Comparison of ENCODE assay signal across 28 mouse cellular contexts in the genomic region with DNA sequence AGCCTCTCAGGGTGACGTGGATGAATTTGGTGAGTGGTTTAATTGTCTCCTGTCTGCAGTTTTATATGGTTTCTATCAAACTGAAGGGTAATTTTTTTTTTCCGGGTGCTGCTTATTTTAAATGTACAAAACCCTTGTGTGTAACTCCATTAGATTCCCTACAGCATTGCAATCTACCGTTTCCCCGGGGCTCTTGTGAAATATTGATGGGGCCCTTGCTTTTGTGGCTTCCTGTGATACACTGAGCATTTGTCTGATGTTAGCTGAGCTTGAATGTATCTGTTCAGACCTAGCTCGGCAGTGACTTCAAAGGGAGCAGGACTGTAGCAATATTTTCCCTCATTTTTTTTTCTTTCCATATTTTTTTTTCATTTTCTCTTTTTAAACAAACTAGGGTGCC.
A peak's percentile ranks its signal among the peaks of the same experiment; 100 is the strongest.
DNase-seq lines count a peak whose midpoint lies in the region; ATAC-seq and TF ChIP-seq lines count a peak whose summit lies in the region.
"Had no signal": no experiment of that assay in that cellular context is flagged by ENCODE, and none has a peak within 500 bp of the region (broad histone marks: within the 10 kb centered on the region; RNA-seq: fewer than 3 reads in every experiment).

No protein-coding gene starts in this region.

- no peak overlapping the region for H3K9ac ChIP-seq in midbrain, embryonic 14.5 days (replicated peaks; ENCODE audit: low read length)
- H3K9ac ChIP-seq in midbrain, embryonic 13.5 days (replicated peaks): no peak overlapping the region
- no peak overlapping the region for H3K9ac ChIP-seq in stomach, embryonic 14.5 days (replicated peaks; ENCODE audit: low read depth, low read length)
- no peak overlapping the region for H3K9ac ChIP-seq in stomach, postnatal 0 days (ENCODE audit: low read length)
- H3K9ac ChIP-seq: embryonic facial prominence, embryonic 13.5 days; forebrain, embryonic 12.5 days; forebrain, embryonic 15.5 days had no signal

- TF ChIP-seq EP300 in stomach, postnatal 0 days (optimal IDR thresholded peaks at IDR 0.05): no peak

- WGBS in midbrain, embryonic 14.5 days: 66% methylated on average over 5 of the region's 5 CpGs
- WGBS in midbrain, embryonic 13.5 days: 70% methylated on average over 5 of the region's 5 CpGs
- 32% methylated on average over 5 of the region's 5 CpGs for WGBS in stomach, embryonic 14.5 days
- 48% methylated on average over 5 of the region's 5 CpGs for WGBS in stomach, postnatal 0 days

- no peak for ATAC-seq in midbrain, embryonic 14.5 days (ENCODE audit: low FRiP score, low TSS enrichment)
- no peak for ATAC-seq in midbrain, embryonic 13.5 days
- no peak for ATAC-seq in stomach, embryonic 14.5 days (ENCODE audit: insufficient number of reproducible peaks, insufficient read depth, low FRiP score, low read depth)
- no peak for ATAC-seq in stomach, postnatal 0 days (ENCODE audit: low FRiP score, low TSS enrichment)
- ATAC-seq in megakaryocyte progenitor cell, adult 5-6 weeks (replicated peaks; ENCODE audit: poor library complexity): peak; percentile 71
- ATAC-seq: CD4-positive, CD25-positive, alpha-beta regulatory T cell, adult 4 months; forebrain, embryonic 15.5 days; hindbrain, embryonic 16.5 days; inflammation-experienced regulatory T-cells, adult 6 months had no signal

- H3K4me2 ChIP-seq in midbrain, embryonic 14.5 days (ENCODE audit: low read length): no peak overlapping the region
- no peak overlapping the region for H3K4me2 ChIP-seq in midbrain, embryonic 13.5 days (replicated peaks)
- no peak overlapping the region for H3K4me2 ChIP-seq in stomach, embryonic 14.5 days (replicated peaks; ENCODE audit: low read depth, low read length)
- H3K4me2 ChIP-seq in stomach, postnatal 0 days (replicated peaks; ENCODE audit: low read depth): no peak overlapping the region
- H3K4me2 ChIP-seq: embryonic facial prominence, embryonic 13.5 days; forebrain, embryonic 12.5 days; forebrain, embryonic 15.5 days; heart, embryonic 11.5 days had no signal

- no peak overlapping the region for H3K4me3 ChIP-seq in midbrain, embryonic 14.5 days (replicated peaks; ENCODE audit: low read depth, low read length)
- no peak overlapping the region for H3K4me3 ChIP-seq in midbrain, embryonic 13.5 days (replicated peaks)
- no peak overlapping the region for H3K4me3 ChIP-seq in stomach, embryonic 14.5 days (ENCODE audit: low read depth, low read length)
- no peak overlapping the region for H3K4me3 ChIP-seq in stomach, postnatal 0 days (ENCODE audit: low read depth, low read length)
- H3K4me3 ChIP-seq: embryonic facial prominence, embryonic 10.5 days; embryonic facial prominence, embryonic 13.5 days; erythroblast, embryonic 14.5 days; forebrain, embryonic 12.5 days; forebrain, embryonic 15.5 days; hindbrain, embryonic 10.5 days had no signal

- H3K36me3 ChIP-seq in midbrain, embryonic 14.5 days (ENCODE audit: control insufficient read depth, insufficient read depth, low read length): no peaks in the 10 kb centered on the region
- no peaks in the 10 kb centered on the region for H3K36me3 ChIP-seq in midbrain, embryonic 13.5 days
- no peaks in the 10 kb centered on the region for H3K36me3 ChIP-seq in stomach, embryonic 14.5 days (ENCODE audit: control insufficient read depth, insufficient read depth, low read length)
- H3K36me3 ChIP-seq in stomach, postnatal 0 days (ENCODE audit: control insufficient read depth, insufficient read depth, low read length): no peaks in the 10 kb centered on the region
- H3K36me3 ChIP-seq: embryonic facial prominence, embryonic 10.5 days; embryonic facial prominence, embryonic 13.5 days; forebrain, embryonic 12.5 days; forebrain, embryonic 15.5 days; hindbrain, embryonic 10.5 days had no signal

- H3K27me3 ChIP-seq in midbrain, embryonic 14.5 days (ENCODE audit: control insufficient read depth, insufficient read depth, low read length): no peaks in the 10 kb centered on the region
- H3K27me3 ChIP-seq in midbrain, embryonic 13.5 days: no peaks in the 10 kb centered on the region
- no peaks in the 10 kb centered on the region for H3K27me3 ChIP-seq in stomach, embryonic 14.5 days (ENCODE audit: control insufficient read depth, insufficient read depth, low read length)
- H3K27me3 ChIP-seq in stomach, postnatal 0 days (ENCODE audit: control insufficient read depth, insufficient read depth, low read length): no peaks in the 10 kb centered on the region
- H3K27me3 ChIP-seq: embryonic facial prominence, embryonic 13.5 days; forebrain, embryonic 15.5 days had no signal

- H3K27ac ChIP-seq in midbrain, embryonic 14.5 days (replicated peaks; ENCODE audit: low read depth, low read length): no peak overlapping the region
- no peak overlapping the region for H3K27ac ChIP-seq in midbrain, embryonic 13.5 days
- peak overlapping the region; percentile 44; the same call in 1 of the 2 replicates for H3K27ac ChIP-seq in stomach, embryonic 14.5 days (ENCODE audit: low read length)
- H3K27ac ChIP-seq in stomach, postnatal 0 days (replicated peaks): no peak overlapping the region
- H3K27ac ChIP-seq: embryonic facial prominence, embryonic 10.5 days; embryonic facial prominence, embryonic 13.5 days; forebrain, embryonic 12.5 days; forebrain, embryonic 15.5 days had no signal

- H3K4me1 ChIP-seq in midbrain, embryonic 14.5 days (ENCODE audit: control insufficient read depth, insufficient read depth, low read length): 0 out of 2 replicates have a peak, but pooled peaks cover 3% of the 10 kb centered on the region
- peaks cover 16% of the 10 kb centered on the region for H3K4me1 ChIP-seq in midbrain, embryonic 13.5 days (replicated peaks)
- H3K4me1 ChIP-seq in stomach, embryonic 14.5 days (ENCODE audit: control insufficient read depth, insufficient read depth, low read length): peaks cover 28% of the 10 kb centered on the region
- no peaks in the 10 kb centered on the region for H3K4me1 ChIP-seq in stomach, postnatal 0 days (replicated peaks; ENCODE audit: control insufficient read depth, insufficient read depth)
- H3K4me1 ChIP-seq: forebrain, embryonic 15.5 days had no signal

- no peak for TF ChIP-seq CTCF in stomach, postnatal 0 days (IDR thresholded peaks at IDR 0.05; ENCODE audit: low read depth)

- DNase-seq in midbrain, embryonic 14.5 days: peak; percentile 53
- no peak for DNase-seq in stomach, postnatal 0 days (ENCODE audit: low spot score)
- no peak for DNase-seq in frontal cortex, postnatal 10 days (ENCODE audit: low spot score in 2 of 2)
- DNase-seq in urinary bladder, adult 18-20 months (ENCODE audit: low spot score in 2 of 2): no peak
- DNase-seq: adrenal gland, adult 2 months; adrenal gland, postnatal 14 days; cerebellum, adult 11-12 months; cerebellum, adult 8-10 months; cerebellum, postnatal 10 days; cerebellum, postnatal 36 days; embryo, embryonic 11 days; gastrocnemius, postnatal 10 days; gastrocnemius, postnatal 36 days; heart, adult 11 months; heart, postnatal 36 days had no signal

- no peaks in the 10 kb centered on the region for H3K9me3 ChIP-seq in midbrain, embryonic 14.5 days (ENCODE audit: control insufficient read depth, low read length)
- H3K9me3 ChIP-seq in midbrain, embryonic 13.5 days: no peaks in the 10 kb centered on the region
- no peaks in the 10 kb centered on the region for H3K9me3 ChIP-seq in stomach, embryonic 14.5 days (ENCODE audit: control insufficient read depth, low read depth, low read length)
- no peaks in the 10 kb centered on the region for H3K9me3 ChIP-seq in stomach, postnatal 0 days (ENCODE audit: control insufficient read depth, low read length)
- H3K9me3 ChIP-seq: embryonic facial prominence, embryonic 10.5 days; embryonic facial prominence, embryonic 13.5 days; forebrain, embryonic 12.5 days; forebrain, embryonic 15.5 days had no signal
